Mouse (Mus musculus): ENCODE measurements around the gene Pfkp. TPM values are rescaled to one million over a fixed set of nuclear protein-coding genes. Genes with fewer than 3 reads are reported as not detected.
A peak's percentile ranks its signal among the peaks of the same experiment; 100 is the strongest.

Pfkp gene
- polyA plus RNA-seq, 1 experiment from 2014 or later: 34.7 TPM

- Histone ChIP-seq H3K4me2 (no peak overlapping the region), H3K9me3 (ENCODE audit: control insufficient read depth, low read length) (no peaks in the 10 kb centered on the region), H3K27ac (ENCODE audit: low read depth, low read length) (no peak overlapping the region), H3K36me3 (ENCODE audit: control insufficient read depth, insufficient read depth, low read length) (no peaks in the 10 kb centered on the region), H3K27me3 (ENCODE audit: control insufficient read depth, insufficient read depth, low read length) (no peaks in the 10 kb centered on the region), H3K9ac (ENCODE audit: low read length) (no peak overlapping the region), H3K4me3 (ENCODE audit: low read depth, low read length) (no peak overlapping the region), H3K4me1 (ENCODE audit: control insufficient read depth, insufficient read depth, low read length) (no peaks in the 10 kb centered on the region)
- ATAC-seq (ENCODE audit: low FRiP score): no peak
- no peak for DNase-seq (ENCODE audit: low spot score, missing footprints)
- WGBS: 70% methylated on average over 4 of the region's 4 CpGs
Observed at GRCm38 (mm10) chr13:6626508-6627114, 22.0 kb downstream of the Pfkp start.

GRCm38 (mm10) chr13:6625942-6626341 lies 22.6 kb downstream of the Pfkp start:
- WGBS: 76% methylated on average over 3 of the region's 3 CpGs
- ATAC-seq (ENCODE audit: low FRiP score): no peak
- H3K4me2 ChIP-seq: no peak overlapping the region

GRCm38 (mm10) chr13:6624604-6625003 lies 24.0 kb downstream of the Pfkp start:
- no peak for DNase-seq (ENCODE audit: low spot score, missing footprints)
- H3K27ac ChIP-seq (ENCODE audit: low read depth, low read length): no peak overlapping the region

More at GRCm38 (mm10) chr13:6625942-6626341, 22.6 kb downstream of the Pfkp start:
- peak; percentile 81 for DNase-seq (ENCODE audit: low spot score, missing footprints)
- Histone ChIP-seq H3K27me3 (ENCODE audit: control insufficient read depth, insufficient read depth, low read length) (no peaks in the 10 kb centered on the region), H3K9me3 (ENCODE audit: control insufficient read depth, low read length) (no peaks in the 10 kb centered on the region), H3K4me1 (ENCODE audit: control insufficient read depth, insufficient read depth, low read length) (no peaks in the 10 kb centered on the region), H3K9ac (ENCODE audit: low read length) (no peak overlapping the region), H3K36me3 (ENCODE audit: control insufficient read depth, insufficient read depth, low read length) (no peaks in the 10 kb centered on the region), H3K4me3 (ENCODE audit: low read depth, low read length) (no peak overlapping the region), H3K27ac (ENCODE audit: low read depth, low read length) (no peak overlapping the region)

GRCm38 (mm10) chr13:6624121-6624520 lies 24.5 kb downstream of the Pfkp start:
- 86% methylated on average over 4 of the region's 4 CpGs for WGBS
- Histone ChIP-seq H3K9me3 (ENCODE audit: control insufficient read depth, low read length) (no peaks in the 10 kb centered on the region), H3K4me1 (ENCODE audit: control insufficient read depth, insufficient read depth, low read length) (no peaks in the 10 kb centered on the region), H3K27ac (ENCODE audit: low read depth, low read length) (no peak overlapping the region), H3K4me3 (ENCODE audit: low read depth, low read length) (no peak overlapping the region), H3K4me2 (no peak overlapping the region), H3K36me3 (ENCODE audit: control insufficient read depth, insufficient read depth, low read length) (no peaks in the 10 kb centered on the region), H3K27me3 (ENCODE audit: control insufficient read depth, insufficient read depth, low read length) (no peaks in the 10 kb centered on the region), H3K9ac (ENCODE audit: low read length) (no peak overlapping the region)
- no peak for DNase-seq (ENCODE audit: low spot score, missing footprints)
- no peak for ATAC-seq (ENCODE audit: low FRiP score)

More at GRCm38 (mm10) chr13:6624604-6625003, 24.0 kb downstream of the Pfkp start:
- WGBS: 88% methylated on average over 2 of the region's 2 CpGs
- H3K36me3 ChIP-seq (ENCODE audit: control insufficient read depth, insufficient read depth, low read length): no peaks in the 10 kb centered on the region
- H3K4me3 ChIP-seq (ENCODE audit: low read depth, low read length): no peak overlapping the region
- no peaks in the 10 kb centered on the region for H3K9me3 ChIP-seq (ENCODE audit: control insufficient read depth, low read length)
- H3K9ac ChIP-seq (ENCODE audit: low read length): no peak overlapping the region
- no peaks in the 10 kb centered on the region for H3K27me3 ChIP-seq (ENCODE audit: control insufficient read depth, insufficient read depth, low read length)
- H3K4me1 ChIP-seq (ENCODE audit: control insufficient read depth, insufficient read depth, low read length): no peaks in the 10 kb centered on the region
- no peak overlapping the region for H3K4me2 ChIP-seq
- ATAC-seq (ENCODE audit: low FRiP score): no peak

GRCm38 (mm10) chr13:6621831-6622230 lies 26.7 kb downstream of the Pfkp start:
- Histone ChIP-seq H3K9ac (ENCODE audit: low read length) (no peak overlapping the region), H3K4me3 (ENCODE audit: low read depth, low read length) (no peak overlapping the region), H3K4me2 (no peak overlapping the region), H3K9me3 (ENCODE audit: control insufficient read depth, low read length) (no peaks in the 10 kb centered on the region), H3K36me3 (ENCODE audit: control insufficient read depth, insufficient read depth, low read length) (no peaks in the 10 kb centered on the region), H3K27ac (ENCODE audit: low read depth, low read length) (no peak overlapping the region), H3K4me1 (ENCODE audit: control insufficient read depth, insufficient read depth, low read length) (no peaks in the 10 kb centered on the region), H3K27me3 (ENCODE audit: control insufficient read depth, insufficient read depth, low read length) (no peaks in the 10 kb centered on the region)
- DNase-seq (ENCODE audit: low spot score, missing footprints): peak; percentile 68
- WGBS: 97% methylated on average over 20 of the region's 20 CpGs
- ATAC-seq (ENCODE audit: low FRiP score): no peak

GRCm38 (mm10) chr13:6620250-6620649 lies 28.3 kb downstream of the Pfkp start:
- Histone ChIP-seq H3K9ac (ENCODE audit: low read length) (no peak overlapping the region), H3K4me1 (ENCODE audit: control insufficient read depth, insufficient read depth, low read length) (no peaks in the 10 kb centered on the region), H3K4me3 (ENCODE audit: low read depth, low read length) (no peak overlapping the region), H3K27me3 (ENCODE audit: control insufficient read depth, insufficient read depth, low read length) (no peaks in the 10 kb centered on the region), H3K36me3 (ENCODE audit: control insufficient read depth, insufficient read depth, low read length) (no peaks in the 10 kb centered on the region), H3K27ac (ENCODE audit: low read depth, low read length) (no peak overlapping the region), H3K4me2 (no peak overlapping the region), H3K9me3 (ENCODE audit: control insufficient read depth, low read length) (no peaks in the 10 kb centered on the region)
- ATAC-seq (ENCODE audit: low FRiP score): no peak
- 90% methylated on average over 3 of the region's 3 CpGs for WGBS
- DNase-seq (ENCODE audit: low spot score, missing footprints): no peak

GRCm38 (mm10) chr13:6618711-6619110 lies 29.9 kb downstream of the Pfkp start:
- H3K4me2 ChIP-seq: no peak overlapping the region
- H3K27ac ChIP-seq (ENCODE audit: low read depth, low read length): no peak overlapping the region
- ATAC-seq (ENCODE audit: low FRiP score) (no peak), DNase-seq (ENCODE audit: low spot score, missing footprints) (peak; percentile 59)
- H3K36me3 ChIP-seq (ENCODE audit: control insufficient read depth, insufficient read depth, low read length): no peaks in the 10 kb centered on the region
- H3K4me3 ChIP-seq (ENCODE audit: low read depth, low read length): no peak overlapping the region
- H3K9ac ChIP-seq (ENCODE audit: low read length): no peak overlapping the region
- H3K9me3 ChIP-seq (ENCODE audit: control insufficient read depth, low read length): no peaks in the 10 kb centered on the region
- no peaks in the 10 kb centered on the region for H3K4me1 ChIP-seq (ENCODE audit: control insufficient read depth, insufficient read depth, low read length)
- no peaks in the 10 kb centered on the region for H3K27me3 ChIP-seq (ENCODE audit: control insufficient read depth, insufficient read depth, low read length)
- WGBS: 88% methylated on average over 3 of the region's 3 CpGs

GRCm38 (mm10) chr13:6613690-6614445 lies 34.7 kb downstream of the Pfkp start:
- Histone ChIP-seq H3K4me1 (ENCODE audit: control insufficient read depth, insufficient read depth, low read length) (no peaks in the 10 kb centered on the region), H3K4me3 (ENCODE audit: low read depth, low read length) (no peak overlapping the region), H3K27me3 (ENCODE audit: control insufficient read depth, insufficient read depth, low read length) (no peaks in the 10 kb centered on the region), H3K9ac (ENCODE audit: low read length) (no peak overlapping the region), H3K4me2 (no peak overlapping the region), H3K27ac (ENCODE audit: low read depth, low read length) (no peak overlapping the region), H3K9me3 (ENCODE audit: control insufficient read depth, low read length) (no peaks in the 10 kb centered on the region), H3K36me3 (ENCODE audit: control insufficient read depth, insufficient read depth, low read length) (no peaks in the 10 kb centered on the region)
- ATAC-seq (ENCODE audit: low FRiP score) (no peak), DNase-seq (ENCODE audit: low spot score, missing footprints) (peak; percentile 72)
- WGBS: 90% methylated on average over 5 of the region's 5 CpGs

- Histone ChIP-seq H3K27me3 (ENCODE audit: control insufficient read depth, insufficient read depth, low read length) (no peaks in the 10 kb centered on the region), H3K36me3 (ENCODE audit: control insufficient read depth, insufficient read depth, low read length) (no peaks in the 10 kb centered on the region), H3K9ac (ENCODE audit: low read length) (no peak overlapping the region), H3K4me3 (ENCODE audit: low read depth, low read length) (no peak overlapping the region), H3K4me1 (ENCODE audit: control insufficient read depth, insufficient read depth, low read length) (no peaks in the 10 kb centered on the region), H3K9me3 (ENCODE audit: control insufficient read depth, low read length) (no peaks in the 10 kb centered on the region), H3K27ac (ENCODE audit: low read depth, low read length) (no peak overlapping the region), H3K4me2 (no peak overlapping the region)
- 89% methylated on average over 10 of the region's 10 CpGs for WGBS
- ATAC-seq (ENCODE audit: low FRiP score): no peak
- DNase-seq (ENCODE audit: low spot score, missing footprints): peak; percentile 23
Observed at GRCm38 (mm10) chr13:6602786-6603409, 45.7 kb downstream of the Pfkp start.
